15 mouse cellular contexts compared by ENCODE assay signal in genomic region chr7:48998595-48998994, GRCm38 (mm10).
DNase-seq lines count a peak whose midpoint lies in the region; ATAC-seq lines count a peak whose summit lies in the region.
"Had no signal": no experiment of that assay in that cellular context is flagged by ENCODE, and none has a peak within 500 bp of the region (broad histone marks: within the 10 kb centered on the region; RNA-seq: fewer than 3 reads in every experiment).

No protein-coding gene starts in this region.

- WGBS in midbrain, embryonic 10.5 days: 91% methylated on average over 10 of the region's 10 CpGs
- 85% methylated on average over 10 of the region's 10 CpGs for WGBS in midbrain, embryonic 14.5 days
- WGBS in liver, embryonic 16.5 days (ENCODE audit: insufficient replicate concordance): 18% methylated on average over 10 of the region's 10 CpGs

- no peaks in the 10 kb centered on the region for H3K36me3 ChIP-seq in midbrain, embryonic 10.5 days
- no peaks in the 10 kb centered on the region for H3K36me3 ChIP-seq in midbrain, embryonic 14.5 days (ENCODE audit: control insufficient read depth, insufficient read depth, low read length)
- no peaks in the 10 kb centered on the region for H3K36me3 ChIP-seq in liver, embryonic 16.5 days (ENCODE audit: control insufficient read depth, insufficient read depth)
- H3K36me3 ChIP-seq: embryonic facial prominence, embryonic 12.5 days; forebrain, embryonic 15.5 days; neural tube, embryonic 13.5 days had no signal

- DNase-seq in kidney, adult 11 months: peak; percentile 27
- DNase-seq in kidney, postnatal 10 days: no peak
- DNase-seq in midbrain, embryonic 10.5 days (ENCODE audit: low spot score): no peak
- DNase-seq in midbrain, embryonic 14.5 days: no peak
- no peak for DNase-seq in spleen, postnatal 14 days (ENCODE audit: low spot score in 2 of 2)
- DNase-seq: cerebellum, postnatal 10 days; heart, postnatal 4 days; right cerebral cortex, postnatal 25 days; thymus, postnatal 36 days had no signal

- no peaks in the 10 kb centered on the region for H3K27me3 ChIP-seq in midbrain, embryonic 10.5 days (ENCODE audit: low read depth, poor library complexity, severe bottlenecking)
- H3K27me3 ChIP-seq in midbrain, embryonic 14.5 days (ENCODE audit: control insufficient read depth, insufficient read depth, low read length): no peaks in the 10 kb centered on the region
- peaks cover 21% of the 10 kb centered on the region for H3K27me3 ChIP-seq in liver, embryonic 16.5 days (ENCODE audit: control insufficient read depth, insufficient read depth, low read depth, low read length)
- H3K27me3 ChIP-seq: forebrain, embryonic 15.5 days; neural tube, embryonic 13.5 days had no signal

- no peak for ATAC-seq in midbrain, embryonic 14.5 days (ENCODE audit: low FRiP score, low TSS enrichment)
- ATAC-seq in liver, embryonic 16.5 days (ENCODE audit: low read depth): peak; percentile 47; the same call in 1 of the 2 replicates
- ATAC-seq in monocyte, adult 5-6 weeks (replicated peaks; ENCODE audit: insufficient number of reproducible peaks, low FRiP score, low TSS enrichment, poor library complexity, severe bottlenecking): peak; percentile 84
- no peak for ATAC-seq in erythroblast, adult 5-6 weeks (replicated peaks; ENCODE audit: low FRiP score, poor library complexity, severe bottlenecking)
- ATAC-seq: forebrain, embryonic 15.5 days had no signal

- no peaks in the 10 kb centered on the region for H3K9me3 ChIP-seq in midbrain, embryonic 10.5 days (replicated peaks)
- H3K9me3 ChIP-seq in midbrain, embryonic 14.5 days (ENCODE audit: control insufficient read depth, low read length): no peaks in the 10 kb centered on the region
- H3K9me3 ChIP-seq in liver, embryonic 16.5 days (replicated peaks; ENCODE audit: control insufficient read depth, low read length): no peaks in the 10 kb centered on the region
- H3K9me3 ChIP-seq: embryonic facial prominence, embryonic 12.5 days; forebrain, embryonic 15.5 days; neural tube, embryonic 13.5 days had no signal

- H3K4me1 ChIP-seq in midbrain, embryonic 10.5 days: peaks cover 100% of the 10 kb centered on the region
- peaks cover 49% of the 10 kb centered on the region for H3K4me1 ChIP-seq in midbrain, embryonic 14.5 days (ENCODE audit: control insufficient read depth, insufficient read depth, low read length)
- no peaks in the 10 kb centered on the region for H3K4me1 ChIP-seq in liver, embryonic 16.5 days (ENCODE audit: control insufficient read depth, low read depth, low read length)

- peak overlapping the region; percentile 84 for H3K27ac ChIP-seq in midbrain, embryonic 10.5 days (replicated peaks)
- no peak overlapping the region for H3K27ac ChIP-seq in midbrain, embryonic 14.5 days (replicated peaks; ENCODE audit: low read depth, low read length)
- H3K27ac ChIP-seq in liver, embryonic 16.5 days (ENCODE audit: low read length): peak overlapping the region; percentile 38; the same call in 1 of the 2 replicates
- H3K27ac ChIP-seq: embryonic facial prominence, embryonic 12.5 days; forebrain, embryonic 15.5 days had no signal

- no peak overlapping the region for H3K4me3 ChIP-seq in midbrain, embryonic 10.5 days
- H3K4me3 ChIP-seq in midbrain, embryonic 14.5 days (replicated peaks; ENCODE audit: low read depth, low read length): no peak overlapping the region
- no peak overlapping the region for H3K4me3 ChIP-seq in liver, embryonic 16.5 days (ENCODE audit: low read depth, low read length)
- H3K4me3 ChIP-seq: embryonic facial prominence, embryonic 12.5 days; forebrain, embryonic 15.5 days; neural tube, embryonic 13.5 days had no signal

- no peak overlapping the region for H3K4me2 ChIP-seq in midbrain, embryonic 14.5 days (ENCODE audit: low read length)
- no peak overlapping the region for H3K4me2 ChIP-seq in liver, embryonic 16.5 days (ENCODE audit: low read depth, low read length)
- H3K4me2 ChIP-seq: embryonic facial prominence, embryonic 12.5 days; forebrain, embryonic 15.5 days; neural tube, embryonic 13.5 days had no signal

- H3K9ac ChIP-seq in midbrain, embryonic 14.5 days (replicated peaks; ENCODE audit: low read length): no peak overlapping the region
- H3K9ac ChIP-seq in liver, embryonic 16.5 days (ENCODE audit: low read depth, low read length): no peak overlapping the region
- H3K9ac ChIP-seq: embryonic facial prominence, embryonic 12.5 days; forebrain, embryonic 15.5 days; neural tube, embryonic 13.5 days had no signal

Comparison
In these comparisons a context has a peak if more than half of its experiments do, and no peak if none do; other contexts are left out.
1. ATAC-seq: peak in liver, embryonic 16.5 days (single experiment) and monocyte, adult 5-6 weeks (single experiment); none in midbrain, embryonic 14.5 days (single experiment) and erythroblast, adult 5-6 weeks (single experiment).